Mouse (Mus musculus) testis, postnatal 14 days (tissue): ENCODE measurements around the gene Gm49486.
A peak's percentile ranks its signal among the peaks of the same experiment; 100 is the strongest.

Experiments used
- DNase-seq: peaks from one replicate; pipeline ENCODE4 v3.0.0; 2021; ENCODE audit warnings: low spot score

The Gm49486 gene

DNA sequence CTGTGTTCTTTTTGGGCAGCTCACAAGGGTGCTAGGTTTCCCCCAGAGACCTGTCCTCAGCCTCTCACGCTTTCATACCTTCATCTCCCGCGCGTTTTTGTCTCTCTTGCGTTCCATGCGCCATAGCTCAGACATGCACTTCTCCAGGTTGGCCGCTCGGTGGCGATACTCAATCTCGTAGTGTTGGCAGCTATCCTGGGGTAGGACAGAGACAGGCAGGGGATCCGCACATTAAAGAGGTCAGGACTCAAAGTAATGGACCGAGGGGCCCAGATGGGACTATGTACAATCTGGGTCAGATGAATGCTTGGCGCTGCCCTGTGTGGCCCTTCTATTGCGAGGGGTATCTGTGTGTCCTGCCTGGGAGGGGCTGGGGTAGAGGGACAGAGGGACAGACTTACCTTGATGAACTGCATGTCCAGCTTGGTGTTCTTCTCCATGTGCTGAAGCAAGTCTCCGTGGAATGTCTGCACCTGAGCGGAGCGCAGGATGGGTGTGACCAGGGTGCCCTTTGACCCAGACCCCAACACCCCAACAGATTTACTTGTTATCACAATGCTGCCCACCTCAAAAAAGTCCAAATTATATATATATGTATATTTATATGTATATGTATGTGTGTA lies 42.0 kb downstream of the Gm49486 start:
- no peak for DNase-seq

DNA sequence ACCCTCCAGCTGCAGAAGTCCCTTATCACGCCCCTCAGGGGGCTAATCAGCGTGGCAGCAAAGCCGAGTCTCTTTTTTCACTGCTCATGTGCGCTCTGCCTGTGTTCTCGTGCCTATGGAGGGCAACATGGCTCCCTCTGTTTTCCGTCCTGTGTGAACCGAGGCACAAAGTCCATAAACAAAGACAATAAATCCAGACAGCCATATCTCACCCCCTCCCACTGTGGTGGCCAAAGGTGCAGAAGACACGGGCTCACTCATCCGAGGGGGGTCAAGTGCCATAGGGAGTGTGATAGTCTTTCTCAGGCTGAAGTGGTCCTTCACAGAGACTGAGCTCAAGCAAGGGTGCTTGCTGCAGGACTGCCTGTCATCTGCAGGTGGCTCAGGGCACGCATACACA lies 43.8 kb downstream of the Gm49486 start:
- no peak for DNase-seq

DNA sequence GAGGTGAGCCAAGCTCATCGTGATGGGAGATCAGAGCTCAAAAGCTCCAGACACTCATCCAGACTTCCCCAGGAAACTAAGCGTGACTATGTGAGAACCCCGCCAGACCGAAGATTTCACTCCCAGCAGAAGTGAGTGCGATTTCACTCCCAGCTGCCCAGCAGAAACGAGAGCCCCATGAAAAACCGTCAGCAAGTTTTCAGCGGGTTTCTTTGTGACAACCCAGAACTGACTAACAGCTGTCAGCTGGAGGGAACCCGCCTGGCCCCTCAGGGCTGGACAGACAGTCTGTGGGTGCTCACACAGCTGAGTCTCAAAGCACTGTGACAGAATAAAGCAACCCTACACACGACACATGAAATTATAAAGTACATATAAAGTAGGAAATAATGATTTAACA lies 48.5 kb downstream of the Gm49486 start:
- DNase-seq: no peak

DNA sequence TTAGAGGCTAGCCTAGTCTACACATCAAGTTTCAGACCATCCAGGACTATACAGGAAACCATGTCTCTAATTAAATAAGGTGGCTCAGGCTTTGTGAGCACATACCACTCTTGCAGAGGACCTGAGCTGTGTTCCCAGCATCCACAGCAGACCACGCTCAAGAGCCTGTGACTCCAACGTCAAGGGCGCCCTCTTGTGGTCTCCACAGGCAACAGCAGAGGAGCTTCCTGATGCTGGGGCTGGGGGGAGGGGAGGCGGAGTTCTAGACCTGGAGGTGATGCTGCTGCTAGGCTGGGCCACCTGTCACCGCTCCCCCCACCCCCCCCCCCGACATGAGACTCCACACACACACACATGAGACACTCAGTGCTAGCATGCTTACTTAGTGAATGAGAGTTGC lies 51.0 kb downstream of the Gm49486 start:
- DNase-seq: peak; percentile 52

DNA sequence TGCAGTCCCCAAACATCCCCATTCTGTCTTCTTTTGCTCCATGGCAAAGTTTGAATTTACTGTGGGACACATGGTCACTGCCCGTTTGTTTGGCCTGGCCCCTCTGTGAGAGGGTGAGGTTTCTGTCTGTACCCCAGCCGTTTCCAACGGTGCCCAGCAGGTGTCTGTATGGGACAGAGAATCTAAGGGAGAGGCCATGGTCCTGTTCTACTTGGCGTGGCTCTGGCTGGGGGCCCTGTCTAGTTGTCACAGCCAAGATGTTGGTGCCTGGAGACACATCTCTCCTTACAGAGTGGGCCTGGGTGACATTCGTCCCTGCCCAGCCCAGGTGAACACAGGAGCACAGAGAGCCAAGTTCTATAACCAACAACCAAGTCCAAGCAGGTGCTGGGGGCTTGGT lies 51.7 kb downstream of the Gm49486 start:
- no peak for DNase-seq

DNA sequence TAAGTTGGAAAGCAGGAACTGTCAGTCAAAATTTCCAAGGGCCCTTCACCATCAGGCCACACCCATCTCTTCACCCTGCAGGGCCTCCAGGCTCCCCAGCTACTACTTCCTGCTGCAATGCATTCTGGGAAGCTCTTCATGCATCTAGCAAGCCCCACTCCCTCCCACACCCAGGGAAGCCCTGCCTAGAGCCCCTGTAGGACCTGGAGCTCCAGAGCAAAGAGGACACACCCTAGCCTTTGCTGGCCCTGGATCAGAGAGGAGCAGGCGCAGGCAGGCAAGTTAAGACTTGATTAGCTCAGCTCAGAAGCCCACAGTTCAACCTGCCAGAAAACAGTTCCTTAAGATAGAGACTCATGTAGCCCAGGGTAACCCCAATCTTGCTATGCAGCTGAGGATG lies 52.2 kb downstream of the Gm49486 start:
- DNase-seq: no peak

DNA sequence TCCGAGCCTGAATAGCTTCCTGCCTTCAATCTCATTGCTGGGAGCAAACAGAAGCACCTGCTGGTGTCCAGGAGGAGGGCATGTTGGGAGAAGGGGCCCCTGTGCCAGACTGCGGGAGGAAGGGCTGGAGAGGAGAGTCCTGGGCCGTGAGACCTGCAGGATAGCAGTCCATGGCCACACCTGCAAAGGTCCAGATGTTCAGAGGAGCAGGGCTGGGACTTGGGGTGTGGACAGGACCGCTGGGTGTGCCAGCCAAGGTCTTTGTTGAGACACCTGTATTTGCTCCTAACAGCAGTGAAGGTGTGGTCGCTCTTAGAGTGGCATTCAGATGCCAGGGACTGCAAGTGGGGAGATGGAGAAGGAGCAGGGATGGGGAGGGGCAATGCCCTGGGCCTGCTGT lies 53.2 kb downstream of the Gm49486 start:
- DNase-seq: no peak

DNA sequence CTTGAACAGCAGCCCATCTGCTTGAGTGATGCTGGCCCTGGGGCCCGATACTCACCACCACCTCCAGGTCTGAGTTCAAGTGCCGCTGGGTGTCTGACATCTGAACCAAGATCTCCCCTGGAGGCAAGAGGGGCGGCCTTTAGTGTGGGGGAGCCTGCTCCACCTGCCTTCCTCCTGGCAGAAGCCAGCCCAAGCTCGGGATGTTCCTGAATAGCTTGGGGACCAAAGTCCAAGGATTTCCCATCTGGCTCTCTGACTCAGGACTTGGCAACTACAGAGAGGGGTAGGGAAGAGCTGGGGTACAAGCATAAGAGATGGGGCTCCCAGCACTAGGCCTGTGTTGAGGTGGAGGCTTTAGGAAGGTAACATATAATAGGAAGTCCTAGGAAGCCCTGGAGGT lies 54.2 kb downstream of the Gm49486 start:
- no peak for DNase-seq

DNA sequence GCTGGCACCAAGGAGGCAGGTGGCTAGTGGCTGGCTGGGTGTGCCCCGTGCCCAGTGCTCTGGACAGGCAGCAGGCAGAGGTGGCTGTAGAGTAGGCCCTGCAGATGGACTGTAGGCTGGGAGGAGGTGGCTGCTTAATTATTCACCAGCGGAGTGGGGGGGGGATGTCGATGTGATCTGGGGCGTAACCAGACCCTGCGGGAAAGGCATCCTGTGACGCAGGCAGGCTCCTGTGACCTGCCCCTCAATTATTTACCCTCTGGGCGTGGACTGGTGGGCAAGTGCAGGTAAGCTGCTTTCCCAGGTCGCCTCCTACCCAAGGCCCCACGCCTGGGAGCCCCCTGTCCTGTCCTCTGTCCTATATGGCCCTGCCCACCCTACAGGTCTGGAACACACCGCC lies 56.2 kb downstream of the Gm49486 start, which contains the start of gene Baiap2l2:
Gene Baiap2l2, minus strand, starts transcription at position 139 of the 400 bp plus-strand sequence.
- DNase-seq: no peak

DNA sequence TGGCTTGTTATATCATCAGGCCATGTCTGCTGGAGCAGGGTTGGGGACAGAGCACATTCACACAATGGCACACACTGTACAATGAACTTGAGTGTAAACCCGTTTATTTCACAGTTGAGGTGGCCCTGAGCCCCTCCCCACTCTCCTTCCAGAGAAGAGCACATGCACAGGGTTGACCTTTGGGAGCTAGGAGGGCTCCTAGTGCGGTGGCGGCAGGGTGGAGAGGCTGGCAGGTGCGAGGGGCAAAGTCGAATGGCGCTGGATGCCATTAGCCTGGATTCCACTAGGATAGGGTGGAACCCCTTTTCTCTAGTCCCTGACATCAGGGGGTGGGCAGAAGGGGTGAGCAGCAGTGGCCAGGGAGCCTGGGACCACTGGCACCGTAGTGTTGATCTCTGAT lies 57.0 kb downstream of the Gm49486 start:
- no peak for DNase-seq

DNA sequence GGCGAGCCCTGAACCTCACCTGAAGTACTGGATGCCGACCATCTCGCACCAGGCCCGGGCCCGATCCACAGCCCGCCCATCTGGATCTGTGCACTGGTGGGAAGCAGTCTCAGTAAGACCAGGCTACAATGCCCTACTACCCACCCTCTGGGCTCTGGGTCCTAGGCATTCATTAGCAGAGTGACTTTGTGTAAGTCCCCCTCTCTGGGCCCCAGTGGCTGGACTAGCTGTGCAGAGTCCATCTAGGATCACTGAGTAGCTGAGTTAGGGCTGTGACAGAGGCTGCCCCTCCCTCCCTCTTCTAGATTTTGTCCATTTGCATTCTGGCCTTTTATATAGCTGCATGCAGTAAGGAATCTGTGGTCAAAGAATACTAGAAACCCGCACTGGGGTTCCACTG lies 57.9 kb downstream of the Gm49486 start:
- DNase-seq: no peak

DNA sequence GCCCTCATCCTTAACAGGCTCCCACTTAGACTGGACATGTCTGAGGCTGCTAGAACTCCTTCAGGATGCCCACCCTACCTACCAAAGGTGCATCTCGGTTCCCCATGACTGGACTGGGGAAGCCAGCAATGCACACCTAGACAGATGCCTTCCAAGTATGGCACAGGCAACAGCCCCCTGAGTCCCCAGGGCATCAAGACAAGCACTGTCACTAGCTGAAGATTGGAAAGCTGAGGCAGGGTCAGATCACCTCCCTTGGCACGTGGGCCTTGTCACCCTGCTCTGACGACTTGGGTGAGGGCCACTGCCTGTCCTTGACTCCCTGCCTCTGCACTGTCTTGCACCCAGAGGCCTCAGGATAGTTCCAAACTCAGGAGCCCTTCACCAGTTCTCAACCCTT lies 59.2 kb downstream of the Gm49486 start:
- no peak for DNase-seq

DNA sequence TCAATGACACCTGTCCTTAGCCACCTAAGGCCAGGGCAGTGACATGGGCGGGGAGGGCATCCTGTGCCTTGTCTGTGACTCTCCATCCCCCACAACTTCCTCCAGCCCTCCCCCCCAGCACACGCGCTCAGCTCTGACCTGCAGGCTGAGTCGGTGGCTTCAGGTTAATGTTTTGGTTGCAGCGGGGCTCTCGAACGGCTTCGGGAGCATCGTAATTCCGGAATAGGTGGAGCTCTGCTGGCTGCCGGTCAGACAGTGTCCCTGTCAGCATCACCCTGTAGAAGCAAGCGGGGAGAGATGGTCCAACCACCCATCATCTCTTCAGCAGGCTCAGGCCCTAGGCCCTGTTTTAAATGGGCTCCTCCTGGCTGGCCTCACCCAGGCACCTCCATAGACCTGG lies 60.2 kb downstream of the Gm49486 start:
- DNase-seq: no peak

DNA sequence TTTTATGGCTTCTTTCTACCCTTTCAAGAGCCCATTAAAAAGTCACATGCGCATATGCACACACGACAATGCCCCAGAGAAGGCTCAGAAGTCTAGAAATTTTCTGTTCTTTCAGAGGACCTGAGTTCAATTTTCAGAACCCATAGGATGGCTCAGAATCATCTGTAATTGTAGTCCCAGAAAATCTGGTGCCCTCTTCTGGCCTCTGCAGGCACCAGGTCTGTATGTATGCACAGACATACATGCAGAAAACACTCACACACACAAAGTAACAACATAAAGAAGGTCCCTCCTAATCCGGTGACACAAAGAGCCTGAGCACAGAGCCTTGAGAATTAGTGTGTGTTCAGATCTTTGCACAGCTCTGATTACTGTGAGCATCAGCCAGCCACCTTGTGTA lies 61.1 kb downstream of the Gm49486 start:
- no peak for DNase-seq

DNA sequence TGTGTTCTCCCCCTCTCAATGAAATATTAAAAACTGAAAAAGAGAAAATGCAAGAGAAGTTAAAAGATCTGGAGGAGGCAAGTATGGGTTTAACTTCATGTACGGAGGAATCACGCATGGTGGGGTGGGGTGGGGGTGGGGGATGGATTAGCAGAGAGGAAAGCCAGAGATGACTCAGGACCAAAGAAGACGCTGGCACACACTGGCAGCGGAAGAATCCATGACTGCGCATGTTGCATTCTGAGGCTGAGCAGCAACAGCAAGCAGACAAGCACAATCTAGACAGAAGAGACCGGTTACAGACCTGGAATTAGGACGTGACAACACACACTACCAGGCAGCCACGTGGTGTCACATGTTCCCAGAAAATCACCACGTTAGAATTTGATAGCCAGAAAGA lies 63.6 kb downstream of the Gm49486 start:
- DNase-seq: no peak

DNA sequence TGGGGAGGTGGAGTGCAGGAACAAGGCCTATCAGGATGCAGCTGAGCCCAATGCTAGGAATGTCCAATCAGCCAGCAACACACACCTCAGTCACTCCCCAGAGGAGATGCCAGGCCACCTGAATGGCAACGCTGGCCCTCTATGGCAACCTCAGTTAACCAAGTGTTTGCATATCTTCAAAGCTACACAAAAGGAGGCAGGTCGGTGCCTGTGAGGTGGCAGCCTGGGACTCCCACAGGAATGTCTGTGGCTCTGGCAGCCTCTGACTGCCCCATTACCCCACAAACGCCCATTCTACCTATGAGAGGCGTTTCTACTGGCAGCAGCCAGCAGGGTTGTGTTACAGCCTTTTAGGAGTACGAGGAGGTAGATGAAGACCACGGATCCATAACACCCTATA lies 69.4 kb downstream of the Gm49486 start:
- no peak for DNase-seq

DNA sequence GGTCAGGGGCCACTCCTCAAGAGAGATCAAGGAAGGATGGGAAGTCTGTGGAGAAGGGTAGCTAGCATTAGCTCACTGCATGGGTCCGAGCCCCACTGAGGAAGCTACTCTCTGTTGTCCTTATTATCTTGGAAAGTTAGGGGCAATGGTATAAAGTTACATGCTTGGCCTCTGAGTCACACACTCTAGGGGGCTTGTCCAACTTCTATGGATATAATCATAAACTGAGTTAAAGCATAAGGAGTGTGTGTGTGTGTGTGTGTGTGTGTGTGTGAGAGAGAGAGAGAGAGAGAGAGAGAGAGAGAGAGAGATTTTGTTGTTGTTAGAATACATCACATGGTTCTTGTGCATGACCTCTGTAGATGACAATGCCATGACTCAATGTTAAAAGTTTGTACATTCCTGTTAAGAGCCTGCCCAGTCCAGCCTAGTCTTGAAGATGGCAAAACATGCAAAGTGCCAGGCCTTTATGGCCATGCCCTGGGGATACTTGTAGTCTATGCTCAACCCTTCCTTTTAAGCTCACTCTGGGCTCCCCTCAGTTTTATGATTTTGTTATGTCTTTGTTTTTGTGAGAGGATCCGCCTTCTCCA lies 70.5 kb downstream of the Gm49486 start:
- DNase-seq: no peak

DNA sequence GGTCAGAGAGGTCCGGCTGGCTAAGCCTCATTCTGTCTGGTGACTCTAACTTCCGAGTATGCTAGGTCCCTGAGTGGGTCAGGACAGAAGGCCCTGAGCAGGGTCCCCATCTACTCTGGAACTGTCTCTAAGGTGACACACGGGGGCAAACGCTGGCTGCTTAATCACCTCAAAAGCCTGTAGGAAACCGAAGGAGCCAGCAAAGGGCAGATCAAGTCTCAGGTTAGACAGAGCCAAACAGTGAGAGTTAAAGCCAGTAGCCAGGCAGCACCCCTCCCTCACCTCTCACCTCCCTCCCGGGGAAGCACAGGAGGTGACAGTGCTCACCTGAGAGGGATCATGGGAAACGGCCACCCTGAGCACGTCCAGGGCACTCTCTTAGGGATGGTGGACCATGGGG lies 74.5 kb downstream of the Gm49486 start:
- DNase-seq: no peak

DNA sequence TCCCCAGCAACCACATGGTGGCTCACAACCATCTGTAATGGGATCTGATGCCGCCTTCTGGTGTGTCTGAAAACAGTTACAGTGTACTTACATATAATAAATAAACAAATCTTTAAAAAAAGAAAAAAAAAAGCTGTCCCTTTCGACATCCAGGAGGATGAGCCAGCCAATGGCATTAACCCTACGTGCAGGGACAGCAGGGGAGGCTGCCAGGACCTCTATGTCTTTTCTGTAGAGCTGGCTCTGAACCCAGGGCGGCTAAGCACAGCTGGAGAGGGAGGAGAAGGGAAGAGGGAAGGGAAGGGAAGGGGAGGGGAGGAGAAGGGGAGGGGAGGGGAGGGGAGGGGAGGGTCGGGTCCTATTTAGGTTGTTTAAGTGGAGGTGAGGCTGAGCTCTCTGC lies 75.6 kb downstream of the Gm49486 start:
- no peak for DNase-seq

DNA sequence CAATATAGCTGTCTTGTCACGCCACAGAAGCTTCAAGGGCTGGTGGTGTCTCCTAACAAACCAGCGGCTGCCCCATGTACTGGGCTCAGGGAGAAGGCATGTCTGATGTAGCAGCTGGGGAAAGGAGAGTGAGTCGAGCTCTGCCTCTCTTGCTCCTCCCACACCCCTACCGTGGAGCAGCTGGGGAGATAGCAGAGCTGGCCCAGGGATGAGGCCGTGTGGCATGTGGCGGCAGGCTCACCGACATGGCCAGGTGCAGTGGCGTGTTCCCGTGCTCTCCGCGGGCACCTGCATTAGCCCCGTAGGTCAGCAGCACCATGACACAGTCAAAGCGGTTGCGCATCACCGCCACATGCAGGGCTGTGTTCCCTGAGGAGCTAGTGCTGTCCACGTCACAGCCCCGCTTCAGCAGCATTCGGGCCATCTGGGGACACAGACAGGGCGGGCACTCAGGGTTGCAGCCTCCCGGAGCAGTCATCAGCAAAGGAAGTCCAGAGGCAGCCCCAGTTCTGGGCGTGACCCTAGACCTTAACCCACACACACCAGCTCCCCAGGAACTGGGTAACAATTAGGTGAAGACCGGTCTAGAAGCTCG lies 76.9 kb downstream of the Gm49486 start:
- no peak for DNase-seq
